Mouse (Mus musculus): ENCODE data around the gene Med11. TPM values are rescaled to one million over a fixed set of nuclear protein-coding genes. Genes with fewer than 3 reads are reported as not detected.
A peak's percentile ranks its signal among the peaks of the same experiment; 100 is the strongest.

Med11 gene
- polyA plus RNA-seq (2012; fragmentation: generic; extraction: Trizol) = 29.6 TPM

GRCm38 (mm10) chr11:70451797-70452498 is at the start of gene Med11:
Med11 (plus strand) TSS chr11:70451919.
- no peak for TF ChIP-seq TCF3 (IDR thresholded peaks at IDR 0.05; ENCODE audit: insufficient read length, low read depth)
- TF ChIP-seq MYOG (IDR thresholded peaks at IDR 0.05; ENCODE audit: control insufficient read depth in 1 of 3, insufficient read depth in 1 of 3, insufficient read length in 2 of 3, low read depth in 2 of 3) = no peak
- TF ChIP-seq REST (IDR thresholded peaks at IDR 0.05; ENCODE audit: insufficient read depth, insufficient read length) = no peak
- TF ChIP-seq MYOD1 (IDR thresholded peaks at IDR 0.05; ENCODE audit: control insufficient read depth in 1 of 3, insufficient read length in 2 of 3, low read depth in 2 of 3) = no peak
- peak; percentile 60 for TF ChIP-seq USF1 (IDR thresholded peaks at IDR 0.05; ENCODE audit: low read depth)
- peak; percentile 88 for TF ChIP-seq POLR2AphosphoS2 (IDR thresholded peaks at IDR 0.05; ENCODE audit: insufficient read length, low read depth)
- peak; percentile 69 for TF ChIP-seq POLR2A (IDR thresholded peaks at IDR 0.05; ENCODE audit: insufficient read length, low read depth)
- TF ChIP-seq MAX (IDR thresholded peaks at IDR 0.05; ENCODE audit: low read depth) = peak; percentile 75
- no peak for TF ChIP-seq CEBPB (IDR thresholded peaks at IDR 0.05; ENCODE audit: insufficient read depth, poor library complexity, severe bottlenecking)
- TF ChIP-seq E2F4 (IDR thresholded peaks at IDR 0.05; ENCODE audit: insufficient read depth) = no peak
- TF ChIP-seq TCF12 (IDR thresholded peaks at IDR 0.05; ENCODE audit: insufficient read depth, poor library complexity, severe bottlenecking) = no peak
- no peak for TF ChIP-seq SRF (IDR thresholded peaks at IDR 0.05; ENCODE audit: control insufficient read depth, insufficient read length, low read depth)
- Histone ChIP-seq H3K36me3 (ENCODE audit: control insufficient read depth, insufficient read depth) (no peaks in the 10 kb centered on the region), H3K79me2 (ENCODE audit: control insufficient read depth, insufficient read depth) (peaks cover 11% of the 10 kb centered on the region), H3ac (ENCODE audit: control insufficient read depth, insufficient read length) (peak within 1 kb of the TSS; percentile 45), H3K27me3 (ENCODE audit: control insufficient read depth, insufficient read depth, insufficient read length) (no peaks in the 10 kb centered on the region), H3K4me3 (peak within 1 kb of the TSS; percentile 48), H3K4me2 (ENCODE audit: low read depth) (peak within 1 kb of the TSS; percentile 98)

- no peak overlapping the region for H3K4me2 ChIP-seq (ENCODE audit: low read depth)
- peaks cover 22% of the 10 kb centered on the region for H3K79me2 ChIP-seq (ENCODE audit: control insufficient read depth, insufficient read depth)
- H3K27me3 ChIP-seq (ENCODE audit: control insufficient read depth, insufficient read depth, insufficient read length) = no peaks in the 10 kb centered on the region
- TF ChIP-seq TCF3 (IDR thresholded peaks at IDR 0.05; ENCODE audit: insufficient read length, low read depth) = no peak
- TF ChIP-seq MAX (IDR thresholded peaks at IDR 0.05; ENCODE audit: low read depth) = no peak
- TF ChIP-seq MYOG (IDR thresholded peaks at IDR 0.05; ENCODE audit: control insufficient read depth in 1 of 3, insufficient read depth in 1 of 3, insufficient read length in 2 of 3, low read depth in 2 of 3) = no peak
- TF ChIP-seq SRF (IDR thresholded peaks at IDR 0.05; ENCODE audit: control insufficient read depth, insufficient read length, low read depth) = no peak
- no peak for TF ChIP-seq TCF12 (IDR thresholded peaks at IDR 0.05; ENCODE audit: insufficient read depth, poor library complexity, severe bottlenecking)
- TF ChIP-seq MYOD1 (IDR thresholded peaks at IDR 0.05; ENCODE audit: control insufficient read depth in 1 of 3, insufficient read length in 2 of 3, low read depth in 2 of 3) = no peak
- no peak for TF ChIP-seq POLR2A (IDR thresholded peaks at IDR 0.05; ENCODE audit: insufficient read length, low read depth)
- no peak for TF ChIP-seq CEBPB (IDR thresholded peaks at IDR 0.05; ENCODE audit: insufficient read depth, poor library complexity, severe bottlenecking)
- no peak for TF ChIP-seq REST (IDR thresholded peaks at IDR 0.05; ENCODE audit: insufficient read depth, insufficient read length)
- no peak for TF ChIP-seq E2F4 (IDR thresholded peaks at IDR 0.05; ENCODE audit: insufficient read depth)
- no peak for TF ChIP-seq USF1 (IDR thresholded peaks at IDR 0.05; ENCODE audit: low read depth)
- no peak for TF ChIP-seq POLR2AphosphoS2 (IDR thresholded peaks at IDR 0.05; ENCODE audit: insufficient read length, low read depth)
- no peak overlapping the region for H3ac ChIP-seq (ENCODE audit: control insufficient read depth, insufficient read length)
- H3K36me3 ChIP-seq (ENCODE audit: control insufficient read depth, insufficient read depth) = peaks cover 27% of the 10 kb centered on the region
- no peak overlapping the region for H3K4me3 ChIP-seq
Measured at GRCm38 (mm10) chr11:70403598-70403997, 48.1 kb upstream of the Med11 start.

GRCm38 (mm10) chr11:70409594-70410296 is 42.0 kb upstream of the Med11 start, which contains the start of gene Pelp1:
Pelp1 (minus strand) TSS chr11:70410031.
- Histone ChIP-seq H3K4me2 (ENCODE audit: low read depth) (peak within 1 kb of the TSS; percentile 93), H3K79me2 (ENCODE audit: control insufficient read depth, insufficient read depth) (peaks cover 35% of the 10 kb centered on the region), H3K4me3 (peak within 1 kb of the TSS; percentile 68), H3K36me3 (ENCODE audit: control insufficient read depth, insufficient read depth) (no peaks in the 10 kb centered on the region), H3K27me3 (ENCODE audit: control insufficient read depth, insufficient read depth, insufficient read length) (no peaks in the 10 kb centered on the region), H3ac (ENCODE audit: control insufficient read depth, insufficient read length) (peak within 1 kb of the TSS; percentile 43)
- TF ChIP-seq MYOG (IDR thresholded peaks at IDR 0.05; ENCODE audit: control insufficient read depth in 1 of 3, insufficient read depth in 1 of 3, insufficient read length in 2 of 3, low read depth in 2 of 3) (no peak), POLR2AphosphoS2 (IDR thresholded peaks at IDR 0.05; ENCODE audit: insufficient read length, low read depth) (no peak), TCF12 (IDR thresholded peaks at IDR 0.05; ENCODE audit: insufficient read depth, poor library complexity, severe bottlenecking) (no peak), CEBPB (IDR thresholded peaks at IDR 0.05; ENCODE audit: insufficient read depth, poor library complexity, severe bottlenecking) (no peak), REST (IDR thresholded peaks at IDR 0.05; ENCODE audit: insufficient read depth, insufficient read length) (no peak), E2F4 (IDR thresholded peaks at IDR 0.05; ENCODE audit: insufficient read depth) (peak; percentile 85), SRF (IDR thresholded peaks at IDR 0.05; ENCODE audit: control insufficient read depth, insufficient read length, low read depth) (peak; percentile 84), USF1 (IDR thresholded peaks at IDR 0.05; ENCODE audit: low read depth) (peak; percentile 93), TCF3 (IDR thresholded peaks at IDR 0.05; ENCODE audit: insufficient read length, low read depth) (no peak), MAX (IDR thresholded peaks at IDR 0.05; ENCODE audit: low read depth) (peak; percentile 38), MYOD1 (IDR thresholded peaks at IDR 0.05; ENCODE audit: control insufficient read depth in 1 of 3, insufficient read length in 2 of 3, low read depth in 2 of 3) (peak in 1 of 3 experiments; percentile 30), POLR2A (IDR thresholded peaks at IDR 0.05; ENCODE audit: insufficient read length, low read depth) (peak; percentile 70)

GRCm38 (mm10) chr11:70410297-70410643 is 41.4 kb upstream of the Med11 start:
- Histone ChIP-seq H3K79me2 (ENCODE audit: control insufficient read depth, insufficient read depth) (peaks cover 35% of the 10 kb centered on the region), H3K4me2 (ENCODE audit: low read depth) (peak overlapping the region; percentile 93), H3K4me3 (peak overlapping the region; percentile 68), H3K36me3 (ENCODE audit: control insufficient read depth, insufficient read depth) (no peaks in the 10 kb centered on the region), H3ac (ENCODE audit: control insufficient read depth, insufficient read length) (peak overlapping the region; percentile 43), H3K27me3 (ENCODE audit: control insufficient read depth, insufficient read depth, insufficient read length) (no peaks in the 10 kb centered on the region)
- no peak for TF ChIP-seq TCF3 (IDR thresholded peaks at IDR 0.05; ENCODE audit: insufficient read length, low read depth)
- no peak for TF ChIP-seq POLR2A (IDR thresholded peaks at IDR 0.05; ENCODE audit: insufficient read length, low read depth)
- TF ChIP-seq E2F4 (IDR thresholded peaks at IDR 0.05; ENCODE audit: insufficient read depth) = no peak
- no peak for TF ChIP-seq MYOG (IDR thresholded peaks at IDR 0.05; ENCODE audit: control insufficient read depth in 1 of 3, insufficient read depth in 1 of 3, insufficient read length in 2 of 3, low read depth in 2 of 3)
- TF ChIP-seq USF1 (IDR thresholded peaks at IDR 0.05; ENCODE audit: low read depth) = no peak
- no peak for TF ChIP-seq MYOD1 (IDR thresholded peaks at IDR 0.05; ENCODE audit: control insufficient read depth in 1 of 3, insufficient read length in 2 of 3, low read depth in 2 of 3)
- no peak for TF ChIP-seq TCF12 (IDR thresholded peaks at IDR 0.05; ENCODE audit: insufficient read depth, poor library complexity, severe bottlenecking)
- no peak for TF ChIP-seq REST (IDR thresholded peaks at IDR 0.05; ENCODE audit: insufficient read depth, insufficient read length)
- TF ChIP-seq MAX (IDR thresholded peaks at IDR 0.05; ENCODE audit: low read depth) = no peak
- TF ChIP-seq CEBPB (IDR thresholded peaks at IDR 0.05; ENCODE audit: insufficient read depth, poor library complexity, severe bottlenecking) = no peak
- no peak for TF ChIP-seq POLR2AphosphoS2 (IDR thresholded peaks at IDR 0.05; ENCODE audit: insufficient read length, low read depth)
- no peak for TF ChIP-seq SRF (IDR thresholded peaks at IDR 0.05; ENCODE audit: control insufficient read depth, insufficient read length, low read depth)
